Mouse (Mus musculus): ENCODE measurements around the gene Kcnip3. TPM values are rescaled to one million over a fixed set of nuclear protein-coding genes. Genes with fewer than 3 reads are reported as not detected.

Gene Kcnip3
- total RNA-seq, 1 experiment from 2014 or later, result 4.0 TPM

DNA sequence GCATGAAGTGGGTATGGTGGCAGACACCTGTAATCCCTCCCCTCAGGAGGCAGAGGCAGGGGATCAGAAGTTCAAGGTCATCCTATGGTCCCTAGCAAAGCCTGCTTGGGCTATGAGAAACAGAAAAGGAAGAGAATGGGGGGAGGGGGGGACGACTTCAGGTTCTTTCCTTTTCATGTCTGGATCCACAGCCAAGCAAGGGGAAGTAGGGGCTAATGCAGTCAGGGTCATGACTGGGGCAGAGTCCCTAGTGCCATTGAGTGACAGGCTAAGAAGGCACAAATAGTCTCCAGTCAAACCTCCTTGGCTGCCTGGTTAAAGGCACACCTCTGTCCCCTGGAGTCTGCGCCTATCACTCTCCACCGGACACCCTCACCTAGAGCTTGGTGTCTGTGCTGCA, 3.1 kb downstream of the Kcnip3 start:
- peak; percentile 30 for ATAC-seq (replicated peaks; ENCODE audit: low read depth, poor library complexity, severe bottlenecking)

DNA sequence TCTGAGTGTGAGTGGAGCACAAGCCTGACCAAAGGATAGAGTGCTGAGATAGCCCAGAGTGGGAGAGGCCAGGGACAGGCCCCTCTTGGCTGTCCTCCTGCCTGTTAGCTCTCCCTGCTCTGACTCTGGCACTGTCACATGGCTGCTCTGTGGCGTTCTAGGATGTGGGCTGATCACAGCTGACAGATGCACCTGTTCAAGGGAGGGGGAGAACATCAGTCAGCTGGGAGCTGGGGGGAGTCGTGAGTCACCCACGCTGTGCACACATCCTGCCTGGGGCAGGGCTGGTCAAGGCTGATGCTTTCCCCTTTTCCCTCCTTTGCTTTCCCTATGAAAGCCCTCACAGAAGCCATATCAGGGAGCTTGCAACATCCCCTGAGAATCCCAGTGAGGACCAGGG, 3.6 kb downstream of the Kcnip3 start:
- ATAC-seq (replicated peaks; ENCODE audit: low read depth, poor library complexity, severe bottlenecking), result no peak

GRCm38 (mm10) chr2:127517081-127517480, 4.8 kb downstream of the Kcnip3 start:
- ATAC-seq (replicated peaks; ENCODE audit: low read depth, poor library complexity, severe bottlenecking), result no peak

GRCm38 (mm10) chr2:127514380-127515124, 7.3 kb downstream of the Kcnip3 start:
- no peak for ATAC-seq (replicated peaks; ENCODE audit: low read depth, poor library complexity, severe bottlenecking)

GRCm38 (mm10) chr2:127513244-127513643, 8.7 kb downstream of the Kcnip3 start:
- no peak for ATAC-seq (replicated peaks; ENCODE audit: low read depth, poor library complexity, severe bottlenecking)

DNA sequence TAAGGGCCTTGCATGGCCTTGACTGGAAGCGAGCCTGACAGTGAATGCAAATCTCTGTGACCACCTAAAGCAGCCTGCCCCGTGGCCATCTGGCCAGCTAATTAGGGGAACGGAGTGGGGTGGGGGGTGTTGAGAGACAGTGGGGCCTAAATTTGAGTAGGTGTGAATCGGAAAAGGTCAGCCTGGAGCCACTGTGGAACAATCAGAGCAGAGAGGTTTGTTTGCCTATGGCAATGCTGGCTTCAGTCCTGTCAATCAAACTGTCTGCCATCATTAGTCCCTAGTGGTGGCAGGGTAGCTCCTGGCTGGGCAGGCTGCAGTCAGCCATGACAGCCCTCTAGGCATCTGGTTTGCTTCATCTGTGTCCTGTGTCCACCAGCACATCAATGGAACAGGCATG, 10.5 kb downstream of the Kcnip3 start:
- no peak for ATAC-seq (replicated peaks; ENCODE audit: low read depth, poor library complexity, severe bottlenecking)

DNA sequence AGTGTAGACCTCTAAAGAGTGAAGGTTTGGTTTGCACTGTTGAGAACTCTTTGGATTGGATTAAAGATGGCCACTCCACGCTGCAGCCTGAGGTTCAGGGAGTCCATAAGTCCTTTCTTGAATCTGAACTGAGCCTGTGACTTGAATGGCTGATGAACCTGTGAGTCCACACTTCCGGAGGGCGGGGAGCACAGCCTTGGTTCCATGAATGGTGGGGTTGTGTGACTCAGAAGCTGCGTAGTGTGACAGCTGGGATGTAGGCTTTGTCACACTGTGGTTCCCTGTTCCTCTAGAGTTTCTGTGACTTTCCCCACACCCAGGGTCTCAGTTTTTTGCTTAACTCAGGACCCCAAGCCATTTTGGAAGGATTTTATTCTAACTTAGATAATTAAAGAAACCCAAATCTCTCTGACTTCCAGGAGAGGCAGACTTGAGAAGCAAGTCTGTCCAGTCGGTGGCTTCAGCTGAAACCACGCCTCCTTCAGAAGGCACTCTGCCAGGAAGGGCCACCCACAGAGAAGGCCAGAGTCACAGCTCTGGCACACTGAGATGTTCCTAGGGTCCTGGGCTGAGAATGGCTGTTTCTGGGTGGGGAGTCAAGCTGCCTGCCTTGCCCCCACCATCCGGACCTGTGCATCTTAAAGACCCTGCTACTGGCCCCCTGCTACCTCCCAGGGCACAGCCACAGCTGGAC, 13.8 kb downstream of the Kcnip3 start:
- ATAC-seq (replicated peaks; ENCODE audit: low read depth, poor library complexity, severe bottlenecking), result no peak

- peak; percentile 87 for ATAC-seq (replicated peaks; ENCODE audit: low read depth, poor library complexity, severe bottlenecking)
Measured at GRCm38 (mm10) chr2:127507077-127507774, 14.7 kb downstream of the Kcnip3 start.

- peak; percentile 42 for ATAC-seq (replicated peaks; ENCODE audit: low read depth, poor library complexity, severe bottlenecking)
Measured at GRCm38 (mm10) chr2:127506131-127506632, 15.7 kb downstream of the Kcnip3 start.

- 0 out of 2 replicates have a peak, but pooled peaks have one; percentile 17 for ATAC-seq (replicated peaks; ENCODE audit: low read depth, poor library complexity, severe bottlenecking)
Measured at GRCm38 (mm10) chr2:127505196-127505595, 16.7 kb downstream of the Kcnip3 start.

DNA sequence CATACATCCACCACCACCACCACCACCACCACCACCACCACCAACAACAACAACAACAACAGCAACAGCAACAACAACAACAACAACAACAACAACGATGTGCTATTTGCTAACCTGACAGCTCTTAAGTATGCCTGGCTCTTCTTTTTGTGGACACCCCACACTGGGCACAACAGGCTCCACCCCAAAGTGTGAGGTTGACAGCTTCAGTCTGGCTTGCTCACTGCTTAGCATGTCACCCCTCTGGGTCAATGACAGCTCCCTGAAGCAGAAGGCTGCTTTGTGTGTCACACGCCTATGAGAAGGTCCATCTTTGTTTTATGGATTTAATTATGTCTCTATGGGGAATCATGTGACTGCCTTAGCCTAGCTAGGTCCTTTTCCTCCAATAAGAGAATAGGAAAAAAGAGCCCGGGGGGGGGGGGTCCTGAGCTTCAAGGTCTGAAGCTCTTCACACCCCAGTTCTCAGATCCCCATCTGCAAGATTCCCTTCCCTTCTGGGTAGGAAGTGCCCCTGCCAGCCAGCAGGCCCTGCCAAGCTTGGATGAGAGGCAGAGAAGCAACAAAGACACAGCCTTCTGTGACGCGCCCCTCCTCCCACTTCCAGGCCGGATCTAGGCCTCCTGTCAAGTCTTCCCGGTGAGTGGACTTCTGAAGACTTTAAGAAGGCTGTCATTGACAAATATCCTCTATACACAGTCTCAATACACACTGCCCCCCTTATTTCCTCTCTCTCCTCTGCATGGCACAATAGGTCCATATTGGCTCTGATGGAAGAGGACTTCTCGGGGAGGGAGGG, 17.9 kb downstream of the Kcnip3 start:
- no peak for ATAC-seq (replicated peaks; ENCODE audit: low read depth, poor library complexity, severe bottlenecking)

- peak; percentile 57 for ATAC-seq (replicated peaks; ENCODE audit: low read depth, poor library complexity, severe bottlenecking)
Measured at GRCm38 (mm10) chr2:127501061-127501460, 20.8 kb downstream of the Kcnip3 start.

DNA sequence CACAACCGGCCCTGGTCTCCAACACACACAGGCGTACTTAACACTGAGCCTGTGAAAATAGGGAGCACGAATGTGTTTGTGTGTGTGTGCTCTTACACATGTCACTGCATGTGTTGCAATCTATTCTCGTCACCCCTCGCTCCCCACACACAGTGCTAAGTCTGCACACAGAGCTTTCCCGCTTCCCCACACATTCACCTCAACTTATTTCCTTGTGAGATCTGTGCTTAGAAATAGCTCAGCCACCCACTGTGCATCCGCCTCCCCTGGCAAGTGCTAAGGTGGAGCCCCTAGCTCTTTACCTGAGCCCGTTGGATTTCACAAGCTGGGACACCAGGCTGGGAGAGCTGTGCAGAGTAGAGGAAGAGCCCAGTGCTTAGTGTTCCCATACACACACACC, 23.1 kb downstream of the Kcnip3 start:
- no peak for ATAC-seq (replicated peaks; ENCODE audit: low read depth, poor library complexity, severe bottlenecking)

DNA sequence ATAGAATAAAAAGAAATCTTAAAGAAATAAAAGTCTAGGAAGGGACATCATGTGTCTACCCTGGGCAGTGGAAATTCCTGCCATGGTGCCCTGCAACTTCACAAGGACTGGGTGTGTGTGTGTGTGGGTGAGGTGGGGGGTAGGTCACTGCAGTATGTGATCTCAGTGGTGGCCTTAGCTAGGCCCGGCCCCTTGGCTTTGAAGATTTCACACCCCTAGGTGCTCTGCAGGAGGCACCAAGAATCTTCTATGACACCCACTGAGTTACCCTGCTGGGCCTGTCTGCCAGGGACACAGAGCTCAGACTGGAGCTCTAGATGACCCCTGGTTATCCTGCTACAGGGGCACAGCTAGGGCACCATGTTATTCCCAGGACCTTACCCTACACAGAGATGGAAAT, 25.6 kb downstream of the Kcnip3 start:
- ATAC-seq (replicated peaks; ENCODE audit: low read depth, poor library complexity, severe bottlenecking), result no peak

DNA sequence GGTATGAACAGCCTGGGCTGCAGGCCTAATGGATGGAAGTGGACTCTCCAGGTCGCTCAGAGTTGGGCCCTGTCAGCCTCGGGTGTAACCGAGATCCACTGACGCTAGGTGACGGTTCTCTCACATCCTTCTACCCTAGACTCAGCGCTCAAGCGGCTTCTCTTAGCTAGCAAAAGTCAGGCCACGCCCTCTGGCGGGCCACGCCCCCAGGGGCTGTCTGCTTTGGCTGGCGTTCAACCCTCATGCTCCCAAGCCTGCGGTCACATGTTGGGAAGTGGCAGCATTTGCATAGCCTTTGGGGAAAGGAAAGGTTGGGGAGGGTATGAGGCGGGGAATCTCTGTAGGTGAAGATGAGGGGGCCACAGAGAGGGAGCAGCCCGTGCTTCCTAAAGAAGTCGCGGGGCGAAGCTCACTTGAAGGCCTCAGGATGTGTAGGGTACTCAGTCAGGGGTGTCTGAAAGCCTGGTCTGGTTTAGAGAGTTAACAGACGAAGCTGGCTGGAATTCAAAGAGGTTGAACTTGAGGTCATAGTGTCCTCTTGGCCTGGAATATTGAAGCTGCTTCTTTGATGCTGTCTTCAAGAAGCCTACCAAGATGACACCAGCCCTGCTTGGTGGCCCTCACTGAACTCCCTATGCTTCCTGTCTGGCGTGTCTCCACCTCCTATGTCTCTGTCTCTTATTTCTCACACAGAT, 37.3 kb downstream of the Kcnip3 start:
- peak; percentile 59 for ATAC-seq (replicated peaks; ENCODE audit: low read depth, poor library complexity, severe bottlenecking)

DNA sequence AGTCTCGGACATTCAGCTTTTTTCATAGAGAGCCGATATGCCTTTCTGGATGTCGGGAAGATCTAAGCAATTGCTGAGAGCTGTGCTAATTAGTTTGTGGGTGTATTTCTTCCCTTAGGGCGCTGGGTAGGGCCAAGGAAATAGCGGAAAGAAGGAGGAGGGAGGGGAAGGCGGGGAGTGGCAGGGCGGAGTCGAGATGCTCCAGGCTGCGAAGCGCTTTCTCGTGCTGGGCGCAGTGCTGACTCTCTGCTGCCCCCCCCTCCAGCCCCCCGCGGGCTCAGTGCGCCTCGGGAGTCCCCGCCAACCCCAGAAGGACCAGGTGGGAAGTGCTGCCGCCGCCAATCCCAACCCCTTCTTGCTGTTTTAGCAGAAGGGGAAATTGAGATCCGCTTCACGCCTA, 38.9 kb downstream of the Kcnip3 start:
- peak; percentile 8; the same call in 1 of the 2 replicates for ATAC-seq (replicated peaks; ENCODE audit: low read depth, poor library complexity, severe bottlenecking)

- peak; percentile 77 for ATAC-seq (replicated peaks; ENCODE audit: low read depth, poor library complexity, severe bottlenecking)
Measured at GRCm38 (mm10) chr2:127482533-127482911, 39.4 kb downstream of the Kcnip3 start.

- no peak for ATAC-seq (replicated peaks; ENCODE audit: low read depth, poor library complexity, severe bottlenecking)
Measured at GRCm38 (mm10) chr2:127481841-127482532, 39.9 kb downstream of the Kcnip3 start.

DNA sequence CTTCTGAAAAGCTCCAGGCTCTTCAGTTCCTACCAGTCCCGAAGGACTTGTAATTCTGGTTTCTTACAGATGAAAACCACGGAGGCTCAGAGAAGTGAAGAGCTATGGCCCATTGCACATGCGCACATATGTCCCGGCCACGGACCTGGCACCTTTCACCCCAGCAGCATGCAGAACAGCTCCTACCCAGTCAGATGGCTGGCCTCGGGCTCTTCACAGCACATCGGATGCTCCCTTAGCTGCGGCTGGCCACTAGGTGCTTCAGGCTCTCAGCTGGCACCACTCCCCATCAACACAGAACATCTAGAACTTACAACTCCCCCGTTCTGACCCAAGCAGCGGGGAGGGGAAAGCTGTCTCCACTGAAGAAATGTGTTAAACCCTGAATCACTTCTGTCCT, 42.1 kb downstream of the Kcnip3 start:
- no peak for ATAC-seq (replicated peaks; ENCODE audit: low read depth, poor library complexity, severe bottlenecking)
